Comparison of ENCODE assay signal across 16 mouse cellular contexts in genomic region chr13:99830080-99830724, GRCm38 (mm10).
DNase-seq lines count a peak whose midpoint lies in the region; TF ChIP-seq lines count a peak whose summit lies in the region.
"Had no signal": no experiment of that assay in that cellular context is flagged by ENCODE, and none has a peak within 500 bp of the region (broad histone marks: within the 10 kb centered on the region; RNA-seq: fewer than 3 reads in every experiment).

No protein-coding gene starts in this region.

- in situ Hi-C loops in CH12.LX (cut with MboI; ENCODE audit: low pct_ligation_motif_present, low pct_unique_long_range_greater_than_20kb, low sequenced_read_pairs) = loop anchor here (25.0 kb wide), 2 partner anchors 218 to 318 kb away; partner anchors contain the start of gene Map1b

- no peaks in the 10 kb centered on the region for H3K27me3 ChIP-seq in CH12.LX (replicated peaks)
- H3K27me3 ChIP-seq: embryonic facial prominence, embryonic 13.5 days; forebrain, embryonic 15.5 days; lung, embryonic 15.5 days; megakaryocyte, embryonic 14.5 days had no signal

- no peaks in the 10 kb centered on the region for H3K36me3 ChIP-seq in CH12.LX (replicated peaks in 1 of 2; ENCODE audit: control insufficient read depth in 1 of 2, insufficient read depth in 1 of 2, low read length in 1 of 2)
- H3K36me3 ChIP-seq: embryonic facial prominence, embryonic 13.5 days; forebrain, embryonic 15.5 days; lung, embryonic 15.5 days had no signal

- no peak for TF ChIP-seq CTCF in layer of hippocampus, adult 2 months (conservative IDR thresholded peaks at IDR 0.05)
- TF ChIP-seq CTCF in CH12.LX (conservative IDR thresholded peaks at IDR 0.05 in 1 of 2, IDR thresholded peaks at IDR 0.05 in 1 of 2; ENCODE audit: low read depth in 2 of 2, low read length in 2 of 2) = no peak

- H3K4me1 ChIP-seq in CH12.LX (ENCODE audit: control insufficient read depth in 1 of 2, insufficient read depth in 2 of 2) = no peaks in the 10 kb centered on the region
- H3K4me1 ChIP-seq: embryonic facial prominence, embryonic 13.5 days; forebrain, embryonic 15.5 days; lung, embryonic 15.5 days; megakaryocyte, embryonic 14.5 days had no signal

- dilution Hi-C loops in CH12.LX (cut with MboI; ENCODE audit: extremely low pct_ligation_motif_present, extremely low pct_unique_long_range_greater_than_20kb, low sequenced_read_pairs) = no loop called here

- no peak overlapping the region for H3K4me2 ChIP-seq in CH12.LX (ENCODE audit: insufficient read depth, low read depth, poor library complexity, severe bottlenecking)
- H3K4me2 ChIP-seq: embryonic facial prominence, embryonic 13.5 days; forebrain, embryonic 15.5 days; lung, embryonic 15.5 days had no signal

- TF ChIP-seq RAD21 in CH12.LX (IDR thresholded peaks at IDR 0.05; ENCODE audit: low read depth, low read length) = no peak

- no peak overlapping the region for H3K9ac ChIP-seq in CH12.LX (ENCODE audit: insufficient read depth, low read depth)
- H3K9ac ChIP-seq: embryonic facial prominence, embryonic 13.5 days; forebrain, embryonic 15.5 days; lung, embryonic 15.5 days had no signal

- no peak overlapping the region for H3K4me3 ChIP-seq in layer of hippocampus, adult 2 months
- no peak overlapping the region for H3K4me3 ChIP-seq in CH12.LX (replicated peaks in 1 of 3; ENCODE audit: low read depth in 2 of 3, low read length in 2 of 3, poor library complexity in 1 of 3)
- H3K4me3 ChIP-seq: embryonic facial prominence, embryonic 13.5 days; forebrain, embryonic 15.5 days; lung, embryonic 15.5 days; megakaryocyte, embryonic 14.5 days had no signal

- no peaks in the 10 kb centered on the region for H3K79me2 ChIP-seq in CH12.LX (replicated peaks; ENCODE audit: control insufficient read depth, extremely low read depth, insufficient read depth, poor library complexity, severe bottlenecking)

- H3K9me3 ChIP-seq in CH12.LX (replicated peaks; ENCODE audit: low read length) = peaks cover 6% of the 10 kb centered on the region
- H3K9me3 ChIP-seq: embryonic facial prominence, embryonic 13.5 days; lung, embryonic 15.5 days had no signal

- no peak for TF ChIP-seq POLR2A in CH12.LX (IDR thresholded peaks at IDR 0.05; ENCODE audit: low read depth, low read length)

- TF ChIP-seq EP300 in CH12.LX (IDR thresholded peaks at IDR 0.05; ENCODE audit: low read length) = no peak

- peak overlapping the region; percentile 57 for H3K27ac ChIP-seq in layer of hippocampus, adult 2 months
- H3K27ac ChIP-seq in CH12.LX (ENCODE audit: insufficient read depth, low read depth) = no peak overlapping the region
- H3K27ac ChIP-seq: embryonic facial prominence, embryonic 13.5 days; forebrain, embryonic 15.5 days; hindbrain, postnatal 0 days; lung, embryonic 15.5 days had no signal

- DNase-seq in layer of hippocampus, adult 2 months (ENCODE audit: low spot score in 2 of 2) = peak in 1 of 2 experiments; percentile 65
- no peak for DNase-seq in layer of hippocampus, postnatal 36 days
- peak; percentile 21 for DNase-seq in CH12.LX (ENCODE audit: extremely low read depth)
- DNase-seq in adrenal gland, postnatal 14 days = peak; percentile 29
- peak; percentile 61 to 83 for DNase-seq in right cerebral cortex, postnatal 36 days (ENCODE audit: low spot score in 2 of 2)
- no peak for DNase-seq in thymus, postnatal 4 days
- DNase-seq in natural killer cell, adult 2 months (ENCODE audit: low spot score in 2 of 2) = no peak
- DNase-seq: cerebellum, postnatal 36 days; heart, postnatal 10 days; liver; thymus, adult 2 months had no signal

TF ChIP-seq in CH12.LX, 34 proteins besides CTCF, POLR2A, EP300 and RAD21:
- TF ChIP-seq JUND (conservative IDR thresholded peaks at IDR 0.05; ENCODE audit: low read depth, low read length) = peak; percentile 54; the same call in 1 of the 2 replicates
- TF ChIP-seq JUN (IDR thresholded peaks at IDR 0.05; ENCODE audit: insufficient read depth, low read depth, low read length) = peak; percentile 19; the same call in 1 of the 2 replicates
- no peak for TF ChIP-seq TCF12 (IDR thresholded peaks at IDR 0.05; ENCODE audit: low read depth, low read length)

Comparison
In these comparisons a context has a peak if more than half of its experiments do, and no peak if none do; other contexts are left out.
1. DNase-seq: peak in CH12.LX (single experiment), adrenal gland, postnatal 14 days (single experiment) and right cerebral cortex, postnatal 36 days (2 of 2); none in layer of hippocampus, postnatal 36 days (0 of 2), thymus, postnatal 4 days (single experiment) and natural killer cell, adult 2 months (0 of 2).